Mouse (Mus musculus) liver, embryonic 14.5 days (tissue): ENCODE measurements around the gene Cxcr5. TPM values are rescaled to one million over a fixed set of nuclear protein-coding genes. Genes with fewer than 3 reads are reported as not detected.

Experiments
- ATAC-seq: fragments of 200-750 bp; cut with Nextera tagmentation; 2 replicates; pipeline ENCODE4 v1.8.0; 2017; ENCODE audit warnings: moderate number of reproducible peaks, mild to moderate bottlenecking, moderate library complexity; ENCODE audit not compliant: insufficient read depth
- DNase-seq, 3 experiments: peaks; one replicate each; pipeline ENCODE4 v3.0.0-alpha.2; 2012 to 2013; ENCODE audit warnings: low read depth in 3 of 3, low spot score in 3 of 3
- H3K27ac ChIP-seq: fragments of 300-500 bp; sonication (generic); 2 replicates; pipeline ENCODE4 v1.5.1; 2014; ENCODE audit warnings: moderate library complexity, mild to moderate bottlenecking, control low read depth, inconsistent platforms
- H3K27me3 ChIP-seq: fragments of 300-500 bp; sonication (generic); 2 replicates; pipeline ENCODE4 v1.6.1; 2014; ENCODE audit warnings: mild to moderate bottlenecking, low read length, moderate library complexity; ENCODE audit not compliant: control insufficient read depth, insufficient read depth
- H3K36me3 ChIP-seq: fragments of 300-500 bp; sonication (generic); replicated peaks from 2 replicates; pipeline ENCODE4 v1.6.1; 2014; ENCODE audit warnings: low read depth; ENCODE audit not compliant: control insufficient read depth, insufficient read depth
- H3K4me1 ChIP-seq, 2 experiments: fragments of 200-500 bp in 1 of 2; fragments of 300-500 bp in 1 of 2; sonication (generic) in 1 of 2; replicated peaks; 2 replicates each; pipeline ENCODE4 v1.6.1; 2012 to 2014; ENCODE audit warnings: antibody characterized with exemption in 1 of 2, inconsistent platforms in 1 of 2, low read length in 1 of 2; ENCODE audit not compliant: control insufficient read depth in 2 of 2, insufficient read depth in 2 of 2
- H3K4me2 ChIP-seq: fragments of 300-500 bp; sonication (generic); 2 replicates; pipeline ENCODE4 v1.6.1; 2014; ENCODE audit warnings: low read depth, mild to moderate bottlenecking, control low read depth, moderate library complexity
- H3K4me3 ChIP-seq, 2 experiments: fragments of 200-500 bp in 1 of 2; fragments of 300-500 bp in 1 of 2; sonication (generic) in 1 of 2; 2 replicates each; pipeline ENCODE4 v1.5.1; 2012 to 2014; ENCODE audit warnings: low read depth in 2 of 2, low read length in 2 of 2, mild to moderate bottlenecking in 2 of 2, control low read depth in 1 of 2, inconsistent platforms in 1 of 2, moderate library complexity in 1 of 2; ENCODE audit not compliant: insufficient read depth in 1 of 2
- H3K9ac ChIP-seq: fragments of 300-500 bp; sonication (generic); replicated peaks from 2 replicates; pipeline ENCODE4 v1.6.1; 2014; ENCODE audit warnings: mild to moderate bottlenecking, control low read depth, moderate library complexity
- H3K9me3 ChIP-seq: fragments of 300-500 bp; sonication (generic); 2 replicates; pipeline ENCODE4 v1.6.1; 2016; ENCODE audit warnings: low read length, mixed read lengths; ENCODE audit not compliant: control insufficient read depth
- CTCF ChIP-seq: IDR thresholded peaks from 2 replicates; pipeline ENCODE4 v1.5.1; 2016; ENCODE audit warnings: antibody characterized with exemption, low read depth, control low read depth
- EP300 ChIP-seq: IDR thresholded peaks from 2 replicates; pipeline ENCODE4 v1.6.1; 2016; ENCODE audit warnings: antibody characterized with exemption, low read depth
- whole genome bisulfite sequencing: fragments of 180-500 bp; shearing (Covaris S2); extraction: QIAGEN DNeasy Blood & Tissue Kit; methylation state at CpG from one replicate; pipeline ENCODE4 v1.1.7; 2014; ENCODE audit not compliant: insufficient replicate concordance; 5-methylcytosine and 5-hydroxymethylcytosine counted together
- polyA plus RNA-seq, 2 experiments: library from polyadenylated mRNA; depleted of rRNA in 1 of 2; stranded (reverse) in 1 of 2; unstranded in 1 of 2; fragments of >200 nt; fragmentation: Nextera tagmentation in 1 of 2; extraction: Ambion mirVana in 1 of 2; gene quantifications; 2 replicates each; pipeline versions ENCODE4 v1.2.1 to v1.2.3; 2012 to 2014

Gene Cxcr5
- polyA plus RNA-seq, 2 experiments, result 0.03 TPM; not detected in 1

- ATAC-seq, result no peak
- no peaks in the 10 kb centered on the region; the same call in 1 of the 2 replicates for H3K27me3 ChIP-seq
- TF ChIP-seq CTCF, result no peak
- no peak for TF ChIP-seq EP300
- DNase-seq, result no peak
- no peaks in the 10 kb centered on the region for H3K4me1 ChIP-seq
- no peak overlapping the region for H3K4me2 ChIP-seq
- H3K36me3 ChIP-seq, result no peaks in the 10 kb centered on the region
- no peak overlapping the region for H3K4me3 ChIP-seq
- H3K27ac ChIP-seq, result no peak overlapping the region
- WGBS, result 44% methylated on average over 5 of the region's 5 CpGs
- H3K9me3 ChIP-seq, result no peaks in the 10 kb centered on the region
- no peak overlapping the region for H3K9ac ChIP-seq
Observed at GRCm38 (mm10) chr9:44461950-44462349, 99.7 kb downstream of the Cxcr5 start.

Other genes starting within 250 kb of the Cxcr5 start
- 13.0 and 17.3 TPM in 2 replicates for gene C2cd2l, start 241.6 kb downstream of the Cxcr5 start, polyA plus RNA-seq (2012; rRNA removed)
- gene C2cd2l, start 241.6 kb downstream of the Cxcr5 start, polyA plus RNA-seq (2014; fragmentation: Nextera tagmentation; extraction: Ambion mirVana), result 7.4 and 8.9 TPM in 2 replicates
- gene Dpagt1, start 235.9 kb downstream of the Cxcr5 start, polyA plus RNA-seq (2012; rRNA removed), result 16.4 and 19.5 TPM in 2 replicates
- 18.8 and 20.2 TPM in 2 replicates for gene Dpagt1, start 235.9 kb downstream of the Cxcr5 start, polyA plus RNA-seq (2014; fragmentation: Nextera tagmentation; extraction: Ambion mirVana)
- gene H2afx, start 227.2 kb downstream of the Cxcr5 start, polyA plus RNA-seq (2012; rRNA removed), result 177 and 217 TPM in 2 replicates
- gene H2afx, start 227.2 kb downstream of the Cxcr5 start, polyA plus RNA-seq (2014; fragmentation: Nextera tagmentation; extraction: Ambion mirVana), result 168 and 190 TPM in 2 replicates
- gene Hmbs, start 217.6 kb downstream of the Cxcr5 start, polyA plus RNA-seq (2012; rRNA removed), result 837 and 876 TPM in 2 replicates
- 1,376 and 1,452 TPM in 2 replicates for gene Hmbs, start 217.6 kb downstream of the Cxcr5 start, polyA plus RNA-seq (2014; fragmentation: Nextera tagmentation; extraction: Ambion mirVana)
- 9.4 and 9.7 TPM in 2 replicates for gene Vps11, start 200.2 kb downstream of the Cxcr5 start, polyA plus RNA-seq (2012; rRNA removed)
- 11.5 and 12.0 TPM in 2 replicates for gene Vps11, start 200.2 kb downstream of the Cxcr5 start, polyA plus RNA-seq (2014; fragmentation: Nextera tagmentation; extraction: Ambion mirVana)
- gene Hyou1, start 182.4 kb downstream of the Cxcr5 start, polyA plus RNA-seq (2012; rRNA removed), result 12.5 and 16.5 TPM in 2 replicates
- 12.5 and 12.8 TPM in 2 replicates for gene Hyou1, start 182.4 kb downstream of the Cxcr5 start, polyA plus RNA-seq (2014; fragmentation: Nextera tagmentation; extraction: Ambion mirVana)
- 15.9 and 16.7 TPM in 2 replicates for gene Slc37a4, start 165.0 kb downstream of the Cxcr5 start, polyA plus RNA-seq (2012; rRNA removed)
- gene Slc37a4, start 165.0 kb downstream of the Cxcr5 start, polyA plus RNA-seq (2014; fragmentation: Nextera tagmentation; extraction: Ambion mirVana), result 26.6 and 29.7 TPM in 2 replicates
- 350 and 717 TPM in 2 replicates for gene Rps25, start 154.7 kb downstream of the Cxcr5 start, polyA plus RNA-seq (2012; rRNA removed)
- 1,544 and 1,614 TPM in 2 replicates for gene Rps25, start 154.7 kb downstream of the Cxcr5 start, polyA plus RNA-seq (2014; fragmentation: Nextera tagmentation; extraction: Ambion mirVana)
- 24.2 and 26.6 TPM in 2 replicates for gene Trappc4, start 154.3 kb downstream of the Cxcr5 start, polyA plus RNA-seq (2012; rRNA removed)
- 44.4 and 52.9 TPM in 2 replicates for gene Trappc4, start 154.3 kb downstream of the Cxcr5 start, polyA plus RNA-seq (2014; fragmentation: Nextera tagmentation; extraction: Ambion mirVana)
- gene Ccdc84, start 143.3 kb downstream of the Cxcr5 start, polyA plus RNA-seq (2012; rRNA removed), result 15.3 and 16.3 TPM in 2 replicates
- gene Ccdc84, start 143.3 kb downstream of the Cxcr5 start, polyA plus RNA-seq (2014; fragmentation: Nextera tagmentation; extraction: Ambion mirVana), result 10.0 TPM in 2 replicates
- not detected in 2 replicates for gene Foxr1, start 120.7 kb downstream of the Cxcr5 start, polyA plus RNA-seq (2012; rRNA removed)
- not detected in 2 replicates for gene Foxr1, start 120.7 kb downstream of the Cxcr5 start, polyA plus RNA-seq (2014; fragmentation: Nextera tagmentation; extraction: Ambion mirVana)
- 0.04 TPM in 1 of 2 replicates, not detected in the other for gene Upk2, start 106.9 kb downstream of the Cxcr5 start, polyA plus RNA-seq (2012; rRNA removed)
- gene Upk2, start 106.9 kb downstream of the Cxcr5 start, polyA plus RNA-seq (2014; fragmentation: Nextera tagmentation; extraction: Ambion mirVana), result not detected in 2 replicates
- gene Bcl9l, start 79.1 kb downstream of the Cxcr5 start, polyA plus RNA-seq (2012; rRNA removed), result 1.6 and 1.9 TPM in 2 replicates
- 1.0 and 1.5 TPM in 2 replicates for gene Bcl9l, start 79.1 kb downstream of the Cxcr5 start, polyA plus RNA-seq (2014; fragmentation: Nextera tagmentation; extraction: Ambion mirVana)
- gene Ddx6, start 43.0 kb upstream of the Cxcr5 start, polyA plus RNA-seq (2012; rRNA removed), result 6.4 and 9.4 TPM in 2 replicates
- gene Ddx6, start 43.0 kb upstream of the Cxcr5 start, polyA plus RNA-seq (2014; fragmentation: Nextera tagmentation; extraction: Ambion mirVana), result 4.4 and 4.9 TPM in 2 replicates
- gene Treh, start 111.4 kb upstream of the Cxcr5 start, polyA plus RNA-seq (2012; rRNA removed), result not detected in 2 replicates
- not detected in 2 replicates for gene Treh, start 111.4 kb upstream of the Cxcr5 start, polyA plus RNA-seq (2014; fragmentation: Nextera tagmentation; extraction: Ambion mirVana)
- 2.6 and 2.7 TPM in 2 replicates for gene Phldb1, start 173.3 kb upstream of the Cxcr5 start, polyA plus RNA-seq (2012; rRNA removed)
- gene Phldb1, start 173.3 kb upstream of the Cxcr5 start, polyA plus RNA-seq (2014; fragmentation: Nextera tagmentation; extraction: Ambion mirVana), result 1.6 and 2.3 TPM in 2 replicates
- 26.6 and 33.5 TPM in 2 replicates for gene Arcn1, start 206.0 kb upstream of the Cxcr5 start, polyA plus RNA-seq (2012; rRNA removed)
- gene Arcn1, start 206.0 kb upstream of the Cxcr5 start, polyA plus RNA-seq (2014; fragmentation: Nextera tagmentation; extraction: Ambion mirVana), result 84.1 and 88.5 TPM in 2 replicates
- 8.8 and 11.3 TPM in 2 replicates for gene Ift46, start 206.0 kb upstream of the Cxcr5 start, polyA plus RNA-seq (2012; rRNA removed)
- 16.0 and 17.3 TPM in 2 replicates for gene Ift46, start 206.0 kb upstream of the Cxcr5 start, polyA plus RNA-seq (2014; fragmentation: Nextera tagmentation; extraction: Ambion mirVana)
- 3.6 and 4.9 TPM in 2 replicates for gene Tmem25, start 237.4 kb upstream of the Cxcr5 start, polyA plus RNA-seq (2012; rRNA removed)
- gene Tmem25, start 237.4 kb upstream of the Cxcr5 start, polyA plus RNA-seq (2014; fragmentation: Nextera tagmentation; extraction: Ambion mirVana), result 1.3 and 1.9 TPM in 2 replicates
- gene Ttc36, start 241.2 kb upstream of the Cxcr5 start, polyA plus RNA-seq (2012; rRNA removed), result 40.4 and 43.5 TPM in 2 replicates
- gene Ttc36, start 241.2 kb upstream of the Cxcr5 start, polyA plus RNA-seq (2014; fragmentation: Nextera tagmentation; extraction: Ambion mirVana), result 72.0 and 77.4 TPM in 2 replicates